Mouse (Mus musculus): Measurements from ENCODE around the gene Psmd12.
"Not testable (repeated sequence)": the region's sequence is repeated elsewhere in the genome, so short reads cannot be mapped to it uniquely, and the experiment has no call there.

Gene Psmd12

GRCm38 (mm10) chr11:107459828-107460227 is 19.5 kb upstream of the Psmd12 start:
- no peak for DNase-seq (ENCODE audit: low read depth, low spot score)

- DNase-seq (ENCODE audit: low read depth, low spot score), result no peak
Measured at GRCm38 (mm10) chr11:107462478-107462877, 16.8 kb upstream of the Psmd12 start.

GRCm38 (mm10) chr11:107463251-107463681 is 16.0 kb upstream of the Psmd12 start:
- DNase-seq (ENCODE audit: low read depth, low spot score), result no peak

- DNase-seq (ENCODE audit: low read depth, low spot score), result no peak
Measured at GRCm38 (mm10) chr11:107464141-107464540, 15.1 kb upstream of the Psmd12 start.

GRCm38 (mm10) chr11:107465041-107465440 is 14.2 kb upstream of the Psmd12 start:
- no peak for DNase-seq (ENCODE audit: low read depth, low spot score)

- no peak for DNase-seq (ENCODE audit: low read depth, low spot score)
Measured at GRCm38 (mm10) chr11:107465969-107466368, 13.3 kb upstream of the Psmd12 start.

- DNase-seq (ENCODE audit: low read depth, low spot score), result no peak
Measured at GRCm38 (mm10) chr11:107466611-107467391, 12.5 kb upstream of the Psmd12 start.

- no peak for DNase-seq (ENCODE audit: low read depth, low spot score)
Measured at GRCm38 (mm10) chr11:107468252-107469030, 10.8 kb upstream of the Psmd12 start.

GRCm38 (mm10) chr11:107469031-107469522 is 10.2 kb upstream of the Psmd12 start:
- DNase-seq (ENCODE audit: low read depth, low spot score), result peak; percentile 71

GRCm38 (mm10) chr11:107469523-107470371 is 9.5 kb upstream of the Psmd12 start:
- DNase-seq (ENCODE audit: low read depth, low spot score), result no peak

GRCm38 (mm10) chr11:107470521-107471041 is 8.7 kb upstream of the Psmd12 start, which contains the start of gene Pitpnc1:
Gene Pitpnc1, minus strand, starts transcription at chr11:107470699.
- DNase-seq (ENCODE audit: low read depth, low spot score), result peak; percentile 80

- no peak for DNase-seq (ENCODE audit: low read depth, low spot score)
Measured at GRCm38 (mm10) chr11:107471071-107471720, 8.1 kb upstream of the Psmd12 start.

GRCm38 (mm10) chr11:107472304-107472703 is 7.0 kb upstream of the Psmd12 start:
- DNase-seq (ENCODE audit: low read depth, low spot score), result no peak

- peak; percentile 77 for DNase-seq (ENCODE audit: low read depth, low spot score)
Measured at GRCm38 (mm10) chr11:107473137-107473820, 6.0 kb upstream of the Psmd12 start.

GRCm38 (mm10) chr11:107479862-107480203 is 549 bp downstream of the Psmd12 start:
- DNase-seq (ENCODE audit: low read depth, low spot score), result no peak

GRCm38 (mm10) chr11:107484341-107484740 is 5.1 kb downstream of the Psmd12 start:
- no peak for DNase-seq (ENCODE audit: low read depth, low spot score)

GRCm38 (mm10) chr11:107502801-107503200 is 23.5 kb downstream of the Psmd12 start:
- no peak for DNase-seq (ENCODE audit: low read depth, low spot score)

- DNase-seq (ENCODE audit: low read depth, low spot score), result not testable (repeated sequence)
Measured at GRCm38 (mm10) chr11:107504364-107504763, 25.1 kb downstream of the Psmd12 start.

GRCm38 (mm10) chr11:107506260-107506659 is 27.0 kb downstream of the Psmd12 start:
- no peak for DNase-seq (ENCODE audit: low read depth, low spot score)

GRCm38 (mm10) chr11:107509631-107510338 is 30.5 kb downstream of the Psmd12 start:
- DNase-seq (ENCODE audit: low read depth, low spot score), result no peak

Data from embryo, embryonic 11.5 days (tissue).